Mouse (Mus musculus): ENCODE data around the gene Rgs4. TPM values are rescaled to one million over a fixed set of nuclear protein-coding genes. Genes with fewer than 3 reads are reported as not detected.

Gene Rgs4
- polyA plus RNA-seq (2012; rRNA removed) = 0.05 and 0.10 TPM in 2 replicates

GRCm38 (mm10) chr1:169747473-169747872 is at the start of gene Rgs4:
Rgs4 (minus strand) TSS chr1:169747642.

Other genes starting within 250 kb of the Rgs4 start
- gene Nuf2, start 216.2 kb downstream of the Rgs4 start, polyA plus RNA-seq (2012; rRNA removed) = 24.0 and 27.8 TPM in 2 replicates
- gene Rgs5, start 92.1 kb downstream of the Rgs4 start, polyA plus RNA-seq (2012; rRNA removed) = 0.25 and 0.33 TPM in 2 replicates
- 0.02 TPM in 1 of 2 replicates, not detected in the other for gene Ccdc190, start 181.0 kb upstream of the Rgs4 start, polyA plus RNA-seq (2012; rRNA removed)
- 5.5 and 6.8 TPM in 2 replicates for gene Hsd17b7, start 221.6 kb upstream of the Rgs4 start, polyA plus RNA-seq (2012; rRNA removed)

Data from liver, embryonic 14 days (tissue).